Mouse (Mus musculus) heart, embryonic 12.5 days (tissue): Measurements from ENCODE around the gene Scn5a. TPM values are rescaled to one million over a fixed set of nuclear protein-coding genes. Genes with fewer than 3 reads are reported as not detected.

Experiments
- polyA plus RNA-seq: library from polyadenylated mRNA; unstranded; fragments of >200 nt; fragmentation: Nextera tagmentation; extraction: Ambion mirVana; gene quantifications from 2 replicates; pipeline ENCODE4 v1.2.1, GENCODE M21; 2016

The Scn5a gene
- polyA plus RNA-seq, 1 experiment from 2014 or later: 15.9 TPM

Other genes starting within 250 kb of the Scn5a start
- gene Acaa1a, start 239.3 kb downstream of the Scn5a start, polyA plus RNA-seq: 82.6 and 85.6 TPM in 2 replicates
- gene Myd88, start 237.6 kb downstream of the Scn5a start, polyA plus RNA-seq: 10.8 and 12.7 TPM in 2 replicates
- 1.6 and 2.4 TPM in 2 replicates for gene Xylb, start 221.6 kb downstream of the Scn5a start, polyA plus RNA-seq
- gene Slc22a14, start 213.5 kb downstream of the Scn5a start, polyA plus RNA-seq: 0.13 TPM in 1 of 2 replicates, not detected in the other
- gene Acvr2b, start 176.9 kb downstream of the Scn5a start, polyA plus RNA-seq: 23.3 and 28.9 TPM in 2 replicates
- 15.4 and 15.5 TPM in 2 replicates for gene Exog, start 134.1 kb downstream of the Scn5a start, polyA plus RNA-seq
- 0.86 and 1.1 TPM in 2 replicates for gene Scn10a, start 140.3 kb upstream of the Scn5a start, polyA plus RNA-seq
- gene Scn11a, start 246.4 kb upstream of the Scn5a start, polyA plus RNA-seq: not detected in 2 replicates